Mouse (Mus musculus) left cerebral cortex, adult 11 months (tissue): ENCODE measurements around the gene Ank3.
A peak's percentile ranks its signal among the peaks of the same experiment; 100 is the strongest.

ENCODE experiments used
- DNase-seq: peaks from one replicate; pipeline ENCODE4 v3.0.0; 2022; ENCODE audit warnings: low spot score

The Ank3 gene

DNA sequence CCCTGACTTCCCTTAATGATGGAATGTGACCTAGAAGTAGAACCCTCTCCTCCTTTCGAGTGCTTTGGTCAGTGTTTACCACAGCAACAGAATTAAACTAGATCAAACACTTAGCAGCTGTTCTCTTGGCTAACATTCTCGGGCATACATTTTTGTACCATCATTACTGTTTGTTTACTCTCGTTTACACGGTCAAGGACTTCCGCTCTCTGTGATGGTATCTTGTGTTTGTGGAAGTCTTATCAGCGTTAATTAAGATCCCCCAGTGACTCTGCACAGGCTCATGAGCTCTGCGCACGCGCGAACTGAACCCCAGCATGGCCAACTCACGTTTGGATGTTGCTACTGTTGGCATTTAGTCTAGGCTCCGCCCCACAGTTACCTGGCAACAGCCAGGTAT lies 16.3 kb downstream of the Ank3 start:
- DNase-seq = no peak

DNA sequence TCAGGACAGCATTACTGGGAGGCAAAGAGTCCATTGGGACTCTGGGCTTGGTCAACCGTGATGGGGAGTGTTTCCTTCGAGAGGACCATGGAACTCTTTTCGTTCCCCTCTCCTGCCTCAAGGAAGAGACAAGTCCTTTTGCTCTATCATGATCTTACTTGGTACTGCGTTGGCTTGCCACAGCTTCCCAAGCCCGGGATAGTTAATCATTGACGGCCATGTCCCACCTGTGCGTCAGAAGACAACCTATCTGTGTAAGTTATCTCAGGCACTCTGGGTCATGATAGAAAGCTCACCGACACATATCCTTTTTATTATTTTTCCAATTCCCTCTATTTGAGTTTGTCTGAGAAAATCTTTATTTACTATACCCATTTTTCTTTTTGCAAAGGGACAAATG lies 20.1 kb downstream of the Ank3 start:
- DNase-seq = no peak

DNA sequence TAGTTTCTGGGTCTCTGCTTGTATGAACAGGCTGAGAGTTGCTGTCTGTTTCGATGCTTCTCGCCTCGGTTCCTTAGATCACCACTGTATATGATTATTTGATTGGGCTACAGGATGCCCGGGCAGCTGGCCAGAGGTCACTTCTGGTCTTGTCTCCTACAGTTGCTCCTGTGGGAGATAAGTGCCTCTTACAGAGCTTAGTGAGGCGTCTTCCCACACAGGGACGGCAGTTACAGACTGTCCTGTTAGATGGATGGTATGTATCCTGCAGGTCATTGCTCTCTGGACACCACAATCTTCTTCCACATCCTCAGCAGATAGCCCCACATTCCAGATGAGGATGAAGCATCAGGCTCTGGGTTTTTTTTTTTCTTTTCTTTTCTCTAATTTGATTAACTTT lies 21.7 kb downstream of the Ank3 start:
- no peak for DNase-seq

DNA sequence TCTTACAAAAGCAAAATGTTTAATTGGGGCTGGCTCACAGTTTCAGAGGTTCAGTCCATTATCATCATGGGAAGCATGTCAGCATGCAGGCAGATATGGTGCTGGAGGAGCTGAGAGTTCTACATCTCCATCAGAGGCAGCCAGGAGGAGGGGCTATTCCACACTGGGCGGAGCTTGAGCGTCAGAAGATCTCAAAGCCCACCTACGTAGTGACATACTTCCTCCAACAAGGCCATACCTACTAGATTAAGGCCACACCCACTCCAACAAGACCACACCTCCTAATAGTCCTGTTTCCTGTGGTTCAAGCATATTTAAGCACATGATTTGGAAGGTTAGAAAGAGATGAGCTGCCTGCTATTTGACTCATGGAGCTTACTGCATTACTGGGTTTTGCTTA lies 25.5 kb downstream of the Ank3 start:
- no peak for DNase-seq

DNA sequence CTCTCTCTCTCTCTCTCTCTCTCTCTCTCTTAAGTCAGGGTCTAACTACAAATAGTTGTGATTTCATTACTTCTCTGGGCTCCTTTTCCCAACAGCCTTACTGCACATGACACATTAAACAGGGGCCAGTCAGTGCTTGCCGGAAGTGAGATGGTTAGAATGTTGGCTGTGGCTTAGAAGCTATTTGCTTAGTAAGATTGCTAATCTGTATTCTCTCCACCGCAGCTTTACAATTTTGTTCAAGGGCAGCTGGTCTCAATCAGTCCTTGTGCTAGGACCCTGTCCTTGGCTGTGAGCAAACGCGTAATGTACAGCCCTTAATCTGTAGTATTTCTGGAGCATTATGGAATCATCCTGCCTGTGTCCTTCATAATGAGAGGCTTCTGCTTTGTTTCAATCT lies 31.6 kb downstream of the Ank3 start:
- no peak for DNase-seq

DNA sequence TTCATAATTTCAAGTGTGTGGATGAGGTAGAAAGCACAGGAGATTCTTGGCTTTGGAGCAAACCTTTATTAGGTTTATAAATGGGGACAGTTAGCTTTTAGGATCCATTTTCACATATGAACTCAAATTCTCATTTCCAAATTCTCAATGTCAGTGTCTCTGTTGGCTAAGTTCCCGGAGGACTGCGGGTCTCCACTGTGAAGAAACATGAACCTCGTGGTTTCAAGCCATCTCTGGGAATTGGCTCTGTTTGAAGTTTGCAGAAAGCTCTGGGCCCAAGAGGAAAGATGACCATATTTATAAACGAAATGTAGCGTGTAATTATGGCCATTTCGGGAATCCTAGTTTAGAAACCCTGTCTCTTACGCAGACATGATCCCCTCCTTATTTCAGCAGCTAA lies 32.5 kb downstream of the Ank3 start:
- no peak for DNase-seq

DNA sequence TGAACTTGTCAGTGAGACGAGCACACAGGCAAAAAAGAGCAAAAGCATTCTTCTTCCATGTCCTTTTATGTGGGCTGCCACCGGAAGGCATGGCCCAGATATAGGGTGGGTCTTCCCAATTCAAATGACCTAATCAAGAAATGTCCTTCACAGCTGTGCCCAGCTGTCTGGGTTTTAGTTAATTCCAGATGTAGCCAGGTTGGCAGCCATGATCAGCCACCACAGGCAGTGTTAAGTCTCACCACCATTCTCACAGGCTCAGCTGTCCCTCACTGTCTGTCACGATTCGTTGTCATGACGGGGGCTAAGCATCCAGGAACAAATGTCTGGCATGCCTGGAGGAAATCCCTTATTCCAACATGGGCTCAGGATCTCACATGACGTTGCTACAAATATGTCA lies 36.6 kb downstream of the Ank3 start:
- no peak for DNase-seq

DNA sequence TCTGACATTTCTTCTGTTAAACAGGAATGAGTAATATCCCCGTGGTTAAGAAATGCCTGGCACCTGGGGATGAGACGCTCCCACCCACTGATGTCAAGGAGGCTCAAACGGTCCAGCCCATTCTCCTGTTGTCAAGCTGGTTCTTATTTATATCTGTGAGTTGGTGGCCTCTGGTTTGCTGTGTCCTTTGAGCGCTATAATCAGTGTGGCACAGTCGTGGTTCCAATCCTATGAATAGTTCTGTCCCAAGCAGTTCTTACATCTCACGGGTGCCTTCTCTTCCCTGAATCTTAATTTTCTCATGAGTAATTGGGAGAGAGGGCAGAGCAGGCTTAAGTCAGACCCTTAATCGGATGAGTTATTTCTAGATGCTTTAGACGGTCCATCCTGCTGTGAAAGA lies 40.9 kb downstream of the Ank3 start:
- no peak for DNase-seq

DNA sequence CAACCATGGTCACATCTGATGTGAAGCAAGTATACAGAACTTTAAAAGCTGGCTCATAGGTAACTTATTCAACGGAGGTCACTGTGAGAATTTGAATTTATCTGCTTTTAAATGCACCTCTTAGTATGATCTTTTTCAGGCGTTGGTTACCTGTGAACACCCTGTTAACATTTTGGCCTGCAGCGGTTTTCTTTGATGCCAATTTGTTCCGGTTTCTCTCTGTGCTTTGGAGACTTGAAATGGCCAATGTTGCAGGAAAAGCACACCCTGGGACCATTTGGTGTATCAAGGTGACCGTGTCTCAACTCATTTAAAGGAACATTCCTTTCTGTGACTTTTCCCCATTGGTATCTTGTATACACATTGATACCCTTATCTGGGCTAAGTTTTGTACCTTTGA lies 46.0 kb downstream of the Ank3 start:
- no peak for DNase-seq

DNA sequence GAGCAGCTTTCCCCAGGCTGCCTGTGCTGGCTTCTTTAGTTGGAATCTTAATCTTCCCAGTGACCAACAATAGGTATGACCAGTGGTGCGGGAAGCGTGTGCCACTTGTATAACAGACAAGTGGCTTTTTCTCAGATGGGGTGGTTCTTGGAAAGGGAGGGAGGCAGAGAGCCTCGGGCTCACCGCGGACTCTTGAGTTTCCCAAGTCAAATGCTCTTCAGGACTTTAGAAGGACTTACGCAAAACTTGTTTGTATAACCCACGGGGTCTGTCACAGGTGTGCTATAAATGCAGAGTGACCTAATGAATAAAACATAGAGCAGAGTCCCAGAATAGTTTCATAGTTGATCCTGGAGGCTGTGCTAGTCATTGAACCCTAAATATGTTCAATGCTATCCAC lies 47.4 kb downstream of the Ank3 start:
- DNase-seq = no peak

DNA sequence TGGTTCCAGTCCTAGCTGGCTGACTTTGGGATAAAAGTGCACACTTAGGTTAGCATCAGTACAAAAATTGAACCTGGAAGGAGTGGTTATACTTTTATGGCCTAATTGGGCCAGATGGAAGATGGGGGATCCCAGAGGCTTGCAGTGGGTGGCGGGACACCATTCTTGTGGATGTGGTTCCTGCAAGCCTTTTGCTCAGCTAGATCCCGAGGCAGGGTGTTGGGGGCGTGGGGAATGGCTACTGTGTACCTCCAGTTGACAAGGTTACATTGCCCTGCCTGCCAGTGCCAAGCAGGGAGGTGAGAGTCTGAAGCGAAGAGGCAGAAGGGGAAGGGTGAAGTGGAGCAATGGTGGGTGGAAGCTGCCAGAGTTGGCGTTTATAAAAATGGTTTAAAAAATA lies 48.0 kb downstream of the Ank3 start:
- no peak for DNase-seq

DNA sequence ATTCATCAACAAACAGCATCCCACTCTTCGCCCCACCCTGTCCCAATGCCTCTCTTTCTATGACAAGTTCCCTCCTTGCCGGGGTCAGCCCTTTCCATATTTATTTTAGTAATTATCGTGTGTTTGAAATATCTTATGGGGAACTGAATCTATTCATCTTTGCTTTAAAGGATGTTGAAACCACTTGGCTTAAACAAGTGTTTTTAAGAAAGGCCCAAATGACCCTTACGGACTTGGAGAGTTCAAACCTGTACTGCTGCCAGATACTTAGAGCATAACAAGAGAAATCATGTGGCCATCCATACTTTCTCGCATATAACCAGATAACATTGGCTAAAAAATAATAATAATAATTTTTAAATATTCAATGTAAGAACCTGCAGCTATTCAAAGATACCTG lies 48.7 kb downstream of the Ank3 start:
- no peak for DNase-seq

DNA sequence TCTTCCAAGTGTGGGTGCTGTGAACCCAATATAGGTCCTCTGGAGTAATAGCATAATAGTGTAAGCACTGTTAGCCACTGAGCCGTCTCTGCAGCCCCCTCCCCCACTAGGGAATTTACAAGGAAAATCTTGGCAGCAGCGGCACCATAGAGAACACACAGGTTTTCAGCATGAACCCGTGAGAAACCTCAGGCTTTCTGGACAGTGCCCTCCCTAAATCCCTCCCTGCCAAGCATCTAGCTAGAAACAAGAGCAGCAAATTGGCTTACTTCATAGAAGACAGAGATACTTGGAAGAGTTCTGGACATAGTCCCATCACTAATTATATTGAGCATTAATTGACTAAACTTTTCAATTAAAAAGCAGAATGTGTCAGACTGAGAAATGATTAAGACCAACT lies 49.6 kb downstream of the Ank3 start:
- no peak for DNase-seq

DNA sequence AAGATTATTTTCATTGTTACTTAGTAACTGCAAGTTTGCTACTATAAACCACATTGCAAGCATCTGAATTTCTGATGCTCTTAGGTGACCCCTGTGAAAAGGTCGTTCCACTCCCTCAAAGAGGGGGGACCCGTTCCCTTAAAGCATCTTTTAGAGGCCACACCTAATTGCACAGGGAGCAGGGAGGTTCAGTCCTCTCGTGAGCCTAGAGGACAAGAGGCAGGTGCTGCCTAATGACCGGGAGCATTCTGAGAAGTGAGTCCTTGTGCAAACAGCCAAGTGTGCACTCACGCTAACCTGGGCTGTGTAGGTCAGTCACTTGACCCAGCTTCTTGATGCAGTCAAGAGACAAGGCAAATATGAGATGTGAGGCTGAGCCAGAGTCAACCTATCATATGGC lies 52.4 kb downstream of the Ank3 start:
- DNase-seq = no peak

DNA sequence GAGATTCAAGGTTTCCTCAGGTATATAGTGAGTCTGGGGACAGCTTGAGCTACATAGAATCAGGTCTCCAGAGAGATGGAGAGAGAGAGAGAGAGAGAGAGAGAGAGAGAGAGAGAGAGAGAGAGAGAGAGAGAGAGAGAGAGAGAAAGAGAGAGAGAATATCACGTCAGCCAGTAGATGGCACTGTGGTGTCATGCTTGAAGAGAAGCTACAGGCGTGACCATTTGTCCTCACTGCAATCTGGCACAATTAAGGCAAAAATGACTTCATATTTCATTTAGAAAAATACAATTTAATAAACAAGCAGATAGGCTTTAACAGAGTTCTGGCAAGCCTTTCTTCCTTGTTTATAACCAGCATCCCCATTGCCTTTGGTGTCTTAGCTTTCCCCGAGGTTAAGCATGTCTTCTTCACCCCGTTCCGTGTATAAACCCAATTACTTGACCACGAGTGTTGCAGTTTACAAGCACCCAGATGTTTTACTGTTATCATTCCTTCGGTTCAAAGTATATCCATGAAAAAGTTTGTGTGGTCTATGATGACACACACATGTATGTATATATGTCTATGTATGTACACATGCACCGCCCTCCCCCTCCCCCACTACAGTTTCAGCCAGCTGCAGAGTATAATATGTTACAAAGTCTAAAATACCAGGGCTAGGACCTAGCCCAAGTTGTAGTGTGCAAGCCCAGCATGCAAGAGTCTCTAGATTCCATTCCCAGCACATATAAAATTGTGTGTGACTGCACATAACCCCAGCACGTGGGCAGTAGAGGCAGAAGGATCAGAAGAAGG lies 53.8 kb downstream of the Ank3 start:
- peak; percentile 61 for DNase-seq

DNA sequence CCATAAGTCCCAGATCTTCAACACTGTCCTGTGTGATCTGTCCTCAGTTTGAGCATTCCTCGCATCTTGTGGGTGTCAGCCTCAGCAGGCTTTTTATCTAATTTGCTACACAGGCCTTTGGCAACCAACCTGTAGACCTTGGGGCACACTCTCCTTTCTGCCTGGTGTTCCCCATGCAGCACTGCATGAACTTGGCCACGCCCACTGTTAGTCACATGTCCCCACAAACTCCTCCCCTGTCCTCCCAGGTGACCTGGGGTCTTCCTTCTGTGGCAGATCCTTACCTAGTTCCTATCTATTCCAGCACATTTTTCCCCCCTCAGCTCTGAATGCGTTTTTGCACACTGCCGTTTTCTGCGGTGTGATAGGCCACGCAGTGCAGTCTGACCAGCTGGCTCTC lies 55.0 kb downstream of the Ank3 start:
- DNase-seq = no peak

DNA sequence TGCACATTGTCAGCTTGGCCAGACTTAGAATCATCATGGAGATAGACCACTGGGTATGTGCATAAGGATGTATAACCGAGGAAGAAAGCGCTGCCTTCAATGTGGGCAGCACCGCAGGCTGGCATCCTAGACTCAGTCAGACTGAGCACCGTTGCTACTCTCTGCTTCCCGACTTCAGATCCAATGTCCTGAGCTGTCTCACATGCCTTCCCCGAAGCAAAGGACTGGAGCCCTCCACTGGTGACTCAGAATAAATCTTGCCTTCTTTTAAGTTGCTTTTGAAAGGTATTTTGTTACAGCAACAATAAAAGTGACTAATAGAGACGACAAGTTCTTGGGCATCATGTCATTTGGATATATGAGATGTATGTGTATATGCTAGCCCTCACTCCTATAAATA lies 55.9 kb downstream of the Ank3 start:
- DNase-seq = no peak

DNA sequence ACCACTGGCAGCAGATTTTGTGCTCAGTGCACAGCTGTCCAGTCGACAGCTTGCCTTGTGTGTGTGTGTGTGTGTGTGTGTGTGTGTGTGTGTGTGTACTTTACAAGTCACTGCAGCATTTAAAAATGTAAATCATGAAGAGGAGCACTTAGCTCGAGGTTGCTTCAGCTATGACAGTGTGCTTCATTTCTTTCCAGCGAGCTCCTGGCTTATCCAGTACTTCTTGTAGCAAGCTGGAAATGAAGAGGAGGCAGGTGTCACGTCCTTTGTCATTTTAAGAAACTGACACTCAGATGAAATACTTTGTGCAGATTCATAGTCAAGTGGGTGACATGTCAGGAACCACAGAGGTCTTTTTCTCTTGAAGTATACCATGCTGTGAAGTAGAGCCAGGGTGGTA lies 66.3 kb downstream of the Ank3 start:
- no peak for DNase-seq

DNA sequence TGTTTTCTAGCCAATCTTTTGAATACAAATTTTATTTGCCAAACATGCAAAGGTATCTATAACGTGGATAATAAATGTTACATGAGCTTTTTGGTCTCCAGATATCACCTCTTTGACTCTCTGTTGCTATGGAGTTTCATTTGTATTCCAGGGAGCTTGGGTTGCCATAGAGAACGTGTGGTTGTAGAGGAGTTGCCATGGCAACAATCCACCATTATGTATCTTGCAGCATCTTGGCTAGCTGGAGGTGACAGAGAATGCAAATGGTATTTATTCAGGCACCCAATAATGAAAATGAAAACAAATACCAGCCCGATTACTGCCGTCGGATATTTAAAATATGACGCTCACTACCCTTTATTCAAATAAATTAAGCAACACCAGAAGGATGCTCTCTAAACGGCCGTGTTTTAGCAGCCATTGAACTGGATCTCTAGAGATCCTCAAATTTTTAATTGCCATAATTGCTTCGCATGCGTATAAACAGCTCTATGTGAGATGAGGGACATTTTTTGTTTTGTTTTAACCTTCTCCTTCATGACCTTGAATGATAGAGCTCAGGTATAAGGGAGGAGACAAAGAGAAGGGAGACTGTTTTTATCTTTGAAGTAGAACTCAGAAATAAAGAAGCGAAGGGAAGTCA lies 67.1 kb downstream of the Ank3 start:
- peak; percentile 69 for DNase-seq

DNA sequence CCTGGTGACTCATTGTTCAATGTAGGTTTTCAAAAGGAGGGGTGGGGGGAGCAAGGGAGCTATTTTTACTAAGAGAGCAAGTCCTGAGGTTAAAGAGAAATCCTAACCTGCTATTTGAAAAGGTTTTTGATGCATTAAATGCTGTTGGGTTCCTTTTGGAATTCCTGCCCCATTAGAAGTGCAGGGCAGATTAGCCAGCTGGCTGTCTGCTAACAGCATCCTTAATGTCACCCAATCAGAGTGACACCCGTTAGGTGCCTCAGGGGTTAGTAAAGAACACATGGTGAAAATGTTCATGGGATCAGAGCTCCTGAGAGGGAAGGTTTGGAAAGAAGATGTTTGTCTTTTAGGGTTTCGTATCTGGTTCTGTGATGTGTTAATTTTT lies 67.6 kb downstream of the Ank3 start:
- DNase-seq = no peak

DNA sequence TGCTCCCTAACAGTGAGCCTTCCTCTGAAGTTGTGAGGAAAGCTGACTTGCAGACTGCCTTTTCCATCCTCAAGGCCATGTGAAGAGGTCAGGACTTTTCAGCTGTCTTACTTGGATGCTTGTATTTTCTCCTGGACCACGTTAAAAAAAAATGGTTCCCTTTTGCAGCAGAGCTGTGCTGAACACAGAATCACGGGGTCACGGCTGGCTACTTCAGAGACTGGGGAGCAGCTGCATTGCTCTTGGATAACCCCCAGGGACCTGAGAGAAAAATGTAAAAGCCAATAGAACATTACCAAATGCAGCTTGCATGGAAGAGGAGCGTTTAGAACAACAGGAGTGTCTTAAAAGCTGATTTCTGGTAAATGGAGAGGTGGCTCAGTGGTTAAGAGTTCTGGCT lies 68.0 kb downstream of the Ank3 start:
- no peak for DNase-seq

DNA sequence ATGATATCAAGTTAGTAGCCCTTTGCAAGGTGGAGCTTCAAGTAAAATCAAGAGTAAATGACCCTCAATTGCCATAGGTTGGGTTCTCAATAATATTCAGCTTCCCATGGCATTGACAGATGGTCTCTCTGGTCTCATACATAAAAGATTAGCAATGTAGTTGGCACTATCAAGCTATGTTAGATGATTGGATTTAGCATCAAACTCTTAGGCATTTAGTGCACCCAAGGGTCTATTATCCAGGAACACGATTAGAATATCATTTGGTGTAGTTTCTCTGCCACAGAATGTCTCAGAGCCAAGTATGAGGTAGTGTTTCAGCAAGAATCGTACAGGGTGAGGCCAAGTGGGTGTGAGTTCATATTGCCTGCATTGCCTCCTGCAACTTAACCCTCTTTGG lies 68.6 kb downstream of the Ank3 start:
- no peak for DNase-seq

DNA sequence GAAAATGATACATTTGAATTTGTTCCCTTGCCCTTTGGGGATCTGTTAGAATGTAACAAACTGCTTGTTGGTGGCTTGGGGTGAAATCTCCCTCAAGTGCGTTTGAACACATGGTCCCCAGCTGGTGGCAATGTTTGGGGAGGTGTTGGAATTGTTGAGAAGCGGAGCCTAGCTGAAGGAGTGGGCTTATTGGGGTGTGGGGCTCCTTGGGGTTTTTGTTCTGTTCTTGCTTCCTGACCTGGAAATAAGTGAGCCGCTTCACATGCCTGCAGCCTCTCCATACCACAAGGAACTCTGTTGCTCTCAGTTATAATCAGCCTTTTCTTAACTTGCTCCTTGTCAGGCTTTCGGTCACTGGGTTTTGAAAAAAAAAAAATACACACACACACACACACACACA lies 73.3 kb downstream of the Ank3 start:
- no peak for DNase-seq

DNA sequence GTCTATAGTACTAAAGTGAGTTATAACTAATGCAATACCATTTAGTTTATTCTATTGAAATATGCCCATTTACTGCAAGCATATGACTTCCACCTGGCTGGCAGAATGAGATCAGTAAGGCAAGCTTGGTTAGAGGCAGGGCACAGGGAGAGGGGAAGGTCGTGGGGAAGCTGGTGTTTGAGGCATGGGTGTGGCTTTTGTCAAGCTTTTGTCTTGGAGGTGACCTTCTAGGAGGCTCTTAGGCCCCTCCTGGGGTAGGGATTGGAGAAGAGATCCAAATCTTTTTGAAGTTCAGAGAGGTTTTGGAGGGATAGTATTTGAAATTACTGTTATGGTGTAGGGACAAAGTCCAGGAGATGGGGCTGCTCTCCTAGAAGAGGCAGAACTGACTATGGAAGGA lies 78.3 kb downstream of the Ank3 start:
- no peak for DNase-seq
